Comparison of ENCODE assay signal across 9 mouse cellular contexts in genomic region chr12:56612761-56613437, GRCm38 (mm10). TPM values are rescaled to one million over a fixed set of nuclear protein-coding genes. Genes with fewer than 3 reads are reported as not detected.
DNase-seq lines count a peak whose midpoint lies in the region; ATAC-seq and TF ChIP-seq lines count a peak whose summit lies in the region.
"Had no signal": no experiment of that assay in that cellular context is flagged by ENCODE, and none has a peak within 500 bp of the region (broad histone marks: within the 10 kb centered on the region; RNA-seq: fewer than 3 reads in every experiment).

Gene Nkx2-9 (minus strand): TSS chr12:56613284.

- peak within 1 kb of the TSS; percentile 49 for H3K4me2 ChIP-seq in hindbrain, embryonic 12.5 days (replicated peaks)
- peak within 1 kb of the TSS; percentile 48 for H3K4me2 ChIP-seq in midbrain, embryonic 12.5 days (replicated peaks)

- H3K36me3 ChIP-seq in hindbrain, embryonic 12.5 days, result no peaks in the 10 kb centered on the region
- H3K36me3 ChIP-seq in midbrain, embryonic 12.5 days, result no peaks in the 10 kb centered on the region

- under 1% methylated on average over 39 of the region's 40 CpGs for WGBS in hindbrain, embryonic 12.5 days
- WGBS in midbrain, embryonic 12.5 days, result under 1% methylated on average over 40 of the region's 40 CpGs

- no peak for TF ChIP-seq CTCF in gastrocnemius, adult 2 months (IDR thresholded peaks at IDR 0.05)

- H3K27ac ChIP-seq in gastrocnemius, adult 2 months, result no peak within 1 kb of the TSS
- no peak within 1 kb of the TSS for H3K27ac ChIP-seq in hindbrain, embryonic 12.5 days
- H3K27ac ChIP-seq in midbrain, embryonic 12.5 days (replicated peaks), result no peak within 1 kb of the TSS

- ATAC-seq in hindbrain, embryonic 12.5 days (ENCODE audit: low FRiP score), result no peak
- ATAC-seq in midbrain, embryonic 12.5 days (ENCODE audit: low FRiP score, low read depth), result no peak

- H3K4me1 ChIP-seq in hindbrain, embryonic 12.5 days, result peaks cover 8% of the 10 kb centered on the region
- H3K4me1 ChIP-seq in midbrain, embryonic 12.5 days, result peaks cover 18% of the 10 kb centered on the region

- peak within 1 kb of the TSS; percentile 19; the same call in 1 of the 2 replicates for H3K4me3 ChIP-seq in gastrocnemius, adult 2 months
- H3K4me3 ChIP-seq in hindbrain, embryonic 12.5 days, result peak within 1 kb of the TSS; percentile 27
- H3K4me3 ChIP-seq in midbrain, embryonic 12.5 days, result peak within 1 kb of the TSS; percentile 36
- H3K4me3 ChIP-seq: myocyte had no signal

- intact Hi-C loops in gastrocnemius, adult 2 months (cut with DNase I), result no loop called here
- intact Hi-C loops in gastrocnemius, postnatal 36 days (cut with DNase I), result no loop called here

- H3K9ac ChIP-seq in hindbrain, embryonic 12.5 days, result no peak within 1 kb of the TSS
- 0 out of 2 replicates have a peak within 1 kb of the TSS, but pooled peaks have one; percentile 2 for H3K9ac ChIP-seq in midbrain, embryonic 12.5 days (replicated peaks)

- DNase-seq in gastrocnemius, adult 2 months, result no peak
- DNase-seq in gastrocnemius, postnatal 36 days, result no peak
- peak; percentile 51 for DNase-seq in ES-CJ7 (ENCODE audit: low read depth, low spot score)
- no peak for DNase-seq in adrenal gland, adult 8-10 months
- DNase-seq in layer of hippocampus, adult 8-10 months (ENCODE audit: low spot score in 2 of 2), result no peak
- no peak for DNase-seq in Muller cell, postnatal 12 days (ENCODE audit: inconsistent ontology term)

- peaks cover 94% of the 10 kb centered on the region for H3K27me3 ChIP-seq in hindbrain, embryonic 12.5 days
- H3K27me3 ChIP-seq in midbrain, embryonic 12.5 days, result peaks cover 93% of the 10 kb centered on the region

- H3K9me3 ChIP-seq in hindbrain, embryonic 12.5 days (replicated peaks), result no peaks in the 10 kb centered on the region
- no peaks in the 10 kb centered on the region for H3K9me3 ChIP-seq in midbrain, embryonic 12.5 days

RNA-seq across cellular contexts. Expression of gene Nkx2-9, which starts in this region (rescaled TPM):
- total RNA-seq in gastrocnemius, adult 2 months (2021), result not detected
- not detected for total RNA-seq in gastrocnemius, postnatal 36 days (2021)
- polyA plus RNA-seq in hindbrain, embryonic 12.5 days (2016; fragmentation: Nextera tagmentation; extraction: Ambion mirVana), result 0.55 and 1.2 TPM in 2 replicates
- polyA plus RNA-seq in midbrain, embryonic 12.5 days (2016; fragmentation: Nextera tagmentation; extraction: Ambion mirVana), result 1.4 and 1.8 TPM in 2 replicates
- under 1 TPM; 0.32 to 0.91 (median 0.63) TPM for total RNA-seq in adrenal gland, adult 8-10 months (2022)
- total RNA-seq in layer of hippocampus, adult 8-10 months (2022), result under 1 TPM in 1 of 4 experiments, not detected in 3; 0.49 TPM
- polyA plus RNA-seq: myocyte had no signal
